Mouse (Mus musculus) lung, postnatal 0 days (tissue): Measurements from ENCODE around the gene Cdkn1a. TPM values are rescaled to one million over a fixed set of nuclear protein-coding genes. Genes with fewer than 3 reads are reported as not detected.
A peak's percentile ranks its signal among the peaks of the same experiment; 100 is the strongest.

Source experiments
- ATAC-seq: fragments of 200-750 bp; cut with Nextera tagmentation; 2 replicates; pipeline ENCODE4 v1.8.0; 2017; ENCODE audit warnings: moderate library complexity
- DNase-seq: peaks from one replicate; pipeline ENCODE4 v3.0.0-alpha.2; 2016; ENCODE audit warnings: low spot score
- H3K27ac ChIP-seq: fragments of 300-500 bp; sonication (generic); 2 replicates; pipeline ENCODE4 v1.5.1; 2014; ENCODE audit warnings: antibody characterized with exemption, mild to moderate bottlenecking, low read length, mixed read lengths
- H3K27me3 ChIP-seq: fragments of 300-500 bp; sonication (generic); replicated peaks from 2 replicates; pipeline ENCODE4 v1.6.1; 2014; ENCODE audit warnings: low read length, mixed read lengths; ENCODE audit not compliant: insufficient read depth
- H3K36me3 ChIP-seq: fragments of 300-500 bp; sonication (generic); 2 replicates; pipeline ENCODE4 v1.6.1; 2014; ENCODE audit warnings: low read length, mixed read lengths; ENCODE audit not compliant: insufficient read depth
- H3K4me1 ChIP-seq: fragments of 300-500 bp; sonication (generic); 2 replicates; pipeline ENCODE4 v1.6.1; 2014; ENCODE audit warnings: antibody characterized with exemption, low read depth, low read length, mixed read lengths; ENCODE audit not compliant: insufficient read depth
- H3K4me2 ChIP-seq: fragments of 300-500 bp; sonication (generic); replicated peaks from 2 replicates; pipeline ENCODE4 v1.6.1; 2014; ENCODE audit warnings: low read depth, mild to moderate bottlenecking, low read length, moderate library complexity, mixed read lengths
- H3K4me3 ChIP-seq: fragments of 300-500 bp; sonication (generic); 2 replicates; pipeline ENCODE4 v1.5.1; 2014; ENCODE audit warnings: low read depth, low read length
- H3K9ac ChIP-seq: fragments of 300-500 bp; sonication (generic); replicated peaks from 2 replicates; pipeline ENCODE4 v1.6.1; 2014; ENCODE audit warnings: low read depth, mild to moderate bottlenecking
- H3K9me3 ChIP-seq: fragments of 300-500 bp; sonication (generic); 2 replicates; pipeline ENCODE4 v1.6.1; 2016; ENCODE audit warnings: low read length, mixed read lengths
- CTCF ChIP-seq: IDR thresholded peaks from 2 replicates; pipeline ENCODE4 v1.5.1; 2016; ENCODE audit warnings: antibody characterized with exemption, mild to moderate bottlenecking
- EP300 ChIP-seq: IDR thresholded peaks from 2 replicates; pipeline ENCODE4 v1.6.1; 2016; ENCODE audit warnings: antibody characterized with exemption, mild to moderate bottlenecking, control low read depth
- WGBS: fragments of 180-500 bp; shearing (Covaris S2); extraction: QIAGEN DNeasy Blood & Tissue Kit; methylation state at CpG from one replicate; pipeline ENCODE4 v1.1.7; 2014; 5-methylcytosine and 5-hydroxymethylcytosine counted together
- polyA plus RNA-seq: library from polyadenylated mRNA; unstranded; fragments of >200 nt; fragmentation: Nextera tagmentation; extraction: Ambion mirVana; gene quantifications from 2 replicates; pipeline ENCODE4 v1.2.1, GENCODE M21; 2015

Gene Cdkn1a
- polyA plus RNA-seq, 1 experiment from 2014 or later: 177 TPM

DNA sequence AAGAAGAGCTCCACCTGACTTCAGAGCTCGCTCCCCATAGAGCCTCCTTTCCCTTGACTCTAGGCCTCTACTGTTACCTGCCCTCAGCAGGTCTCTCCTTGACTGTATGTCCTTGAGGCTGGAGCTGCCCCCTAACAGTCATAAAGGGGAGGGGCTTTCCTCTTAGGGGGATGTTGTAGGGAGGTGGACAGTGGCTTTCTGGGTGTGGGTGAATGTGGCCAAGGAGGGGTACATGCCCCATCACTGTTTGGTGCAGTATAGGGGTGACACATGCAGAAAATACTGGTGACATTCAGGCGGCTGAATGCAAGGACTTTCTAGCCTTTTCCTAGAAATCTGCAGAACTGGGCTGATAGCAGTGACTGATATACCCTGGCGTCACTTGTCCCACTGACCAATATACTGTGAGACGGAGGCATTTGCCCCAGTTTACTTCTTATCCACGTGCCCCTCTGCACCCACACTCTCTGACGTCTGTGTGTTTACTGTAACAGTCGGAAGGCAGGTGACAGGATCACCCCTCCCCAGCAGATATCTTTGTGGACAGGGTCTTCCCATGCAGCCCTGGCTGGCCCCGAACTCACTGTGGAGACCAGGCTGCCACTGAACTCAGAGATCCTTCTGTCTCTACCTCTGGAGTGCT lies 26.4 kb downstream of the Cdkn1a start:
- Histone ChIP-seq H3K4me3 (no peak overlapping the region), H3K9ac (no peak overlapping the region), H3K9me3 (no peaks in the 10 kb centered on the region), H3K27me3 (no peaks in the 10 kb centered on the region), H3K36me3 (no peaks in the 10 kb centered on the region), H3K4me1 (no peaks in the 10 kb centered on the region), H3K4me2 (no peak overlapping the region), H3K27ac (no peak overlapping the region)
- ATAC-seq (no peak), DNase-seq (no peak)
- TF ChIP-seq EP300 (no peak), CTCF (no peak)
- 56% methylated on average over 8 of the region's 8 CpGs for WGBS

DNA sequence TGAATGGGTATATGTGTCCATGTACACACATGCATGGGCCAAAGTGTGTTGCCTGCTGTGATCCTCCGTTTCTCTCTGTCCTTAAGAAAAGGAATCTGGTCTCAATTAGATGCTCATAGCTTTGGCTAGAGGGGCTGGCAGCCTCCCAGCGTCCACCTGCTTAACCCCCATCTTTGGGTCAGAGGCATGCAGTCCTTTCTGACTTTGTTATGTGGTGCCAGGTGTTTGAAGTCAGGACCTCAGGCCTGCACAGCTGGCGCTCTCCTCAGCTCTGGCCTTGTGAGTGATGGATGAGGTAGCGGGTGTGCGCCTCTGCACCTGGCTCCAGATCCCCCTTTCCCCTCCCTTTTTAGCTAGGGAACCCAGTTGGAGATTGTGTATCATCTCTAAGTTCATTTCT lies 27.3 kb downstream of the Cdkn1a start:
- Histone ChIP-seq H3K27me3 (no peaks in the 10 kb centered on the region), H3K36me3 (no peaks in the 10 kb centered on the region), H3K27ac (no peak overlapping the region), H3K9ac (no peak overlapping the region), H3K9me3 (no peaks in the 10 kb centered on the region), H3K4me2 (no peak overlapping the region), H3K4me3 (no peak overlapping the region), H3K4me1 (no peaks in the 10 kb centered on the region)
- TF ChIP-seq EP300 (no peak), CTCF (no peak)
- no peak for ATAC-seq
- 49% methylated on average over 5 of the region's 5 CpGs for WGBS
- no peak for DNase-seq

GRCm38 (mm10) chr17:29120666-29121065 lies 29.9 kb downstream of the Cdkn1a start:
- DNase-seq: peak; percentile 43
- H3K9ac ChIP-seq: no peak overlapping the region

GRCm38 (mm10) chr17:29122817-29123216 lies 32.0 kb downstream of the Cdkn1a start:
- Histone ChIP-seq H3K27ac (no peak overlapping the region), H3K27me3 (no peaks in the 10 kb centered on the region), H3K4me1 (no peaks in the 10 kb centered on the region), H3K9ac (no peak overlapping the region), H3K36me3 (no peaks in the 10 kb centered on the region), H3K4me2 (no peak overlapping the region), H3K9me3 (no peaks in the 10 kb centered on the region), H3K4me3 (no peak overlapping the region)
- DNase-seq (no peak), ATAC-seq (peak; percentile 21; the same call in 1 of the 2 replicates)
- 22% methylated on average over 6 of the region's 6 CpGs for WGBS
- TF ChIP-seq EP300: no peak
- TF ChIP-seq CTCF: no peak

More at GRCm38 (mm10) chr17:29120666-29121065, 29.9 kb downstream of the Cdkn1a start:
- Histone ChIP-seq H3K4me2 (no peak overlapping the region), H3K9me3 (no peaks in the 10 kb centered on the region), H3K27me3 (no peaks in the 10 kb centered on the region), H3K36me3 (no peaks in the 10 kb centered on the region), H3K4me3 (no peak overlapping the region), H3K27ac (no peak overlapping the region; the same call in 1 of the 2 replicates), H3K4me1 (no peaks in the 10 kb centered on the region)
- ATAC-seq: peak; percentile 46; the same call in 1 of the 2 replicates
- no peak for TF ChIP-seq CTCF
- TF ChIP-seq EP300: no peak
- WGBS: 56% methylated on average over 12 of the region's 12 CpGs

- DNase-seq (peak; percentile 71), ATAC-seq (peak; percentile 83)
- Histone ChIP-seq H3K36me3 (no peaks in the 10 kb centered on the region), H3K27me3 (no peaks in the 10 kb centered on the region), H3K9me3 (no peaks in the 10 kb centered on the region), H3K27ac (no peak overlapping the region), H3K4me1 (no peaks in the 10 kb centered on the region), H3K4me2 (no peak overlapping the region), H3K9ac (no peak overlapping the region), H3K4me3 (no peak overlapping the region)
- no peak; the same call in 1 of the 2 replicates for TF ChIP-seq CTCF
- no peak; the same call in 1 of the 2 replicates for TF ChIP-seq EP300
- WGBS: 34% methylated on average over 6 of the region's 6 CpGs
Measured at GRCm38 (mm10) chr17:29123578-29124174, 32.9 kb downstream of the Cdkn1a start.

DNA sequence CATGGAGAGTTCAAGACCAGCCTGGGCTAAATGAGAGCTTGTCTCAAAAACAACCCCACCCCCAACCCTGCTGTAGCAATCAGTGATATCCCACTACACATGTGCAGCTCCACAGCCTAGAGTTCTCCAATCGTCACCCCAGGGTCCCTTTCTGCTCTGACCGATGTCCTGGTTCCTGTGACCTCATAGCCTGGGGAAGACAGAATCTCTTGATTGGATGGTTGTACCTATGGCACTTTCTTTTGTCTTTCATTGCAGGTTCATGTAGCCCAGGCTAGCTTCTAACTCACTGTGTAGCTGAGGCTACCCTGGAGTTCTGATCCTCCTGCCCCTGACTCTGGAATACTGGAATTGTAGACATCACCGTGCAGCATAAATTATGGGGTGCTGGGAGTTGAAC lies 35.8 kb downstream of the Cdkn1a start:
- Histone ChIP-seq H3K36me3 (no peaks in the 10 kb centered on the region), H3K9me3 (no peaks in the 10 kb centered on the region), H3K9ac (no peak overlapping the region), H3K4me3 (no peak overlapping the region), H3K27me3 (no peaks in the 10 kb centered on the region), H3K27ac (no peak overlapping the region), H3K4me2 (no peak overlapping the region), H3K4me1 (no peaks in the 10 kb centered on the region)
- WGBS: 92% methylated on average over 3 of the region's 3 CpGs
- DNase-seq (no peak), ATAC-seq (no peak)
- TF ChIP-seq EP300 (no peak), CTCF (no peak)
